Mouse (Mus musculus) midbrain, embryonic 11.5 days (tissue): ENCODE measurements around the gene Gm43720. TPM values are rescaled to one million over a fixed set of nuclear protein-coding genes. Genes with fewer than 3 reads are reported as not detected.

Experiments used
- polyA plus RNA-seq: library from polyadenylated mRNA; unstranded; fragments of >200 nt; fragmentation: Nextera tagmentation; extraction: Ambion mirVana; gene quantifications from 2 replicates; pipeline ENCODE4 v1.2.1, GENCODE M21; 2014

Gm43720 gene
- polyA plus RNA-seq, 1 experiment from 2014 or later, result 0.20 TPM

Other genes with a start within 250 kb of the Gm43720 start
- not detected in 2 replicates for gene Smok3c, start 226.8 kb downstream of the Gm43720 start, polyA plus RNA-seq
- gene Zkscan1, start 194.9 kb downstream of the Gm43720 start, polyA plus RNA-seq, result 39.1 and 45.0 TPM in 2 replicates
- gene Zscan21, start 163.1 kb downstream of the Gm43720 start, polyA plus RNA-seq, result 113 and 122 TPM in 2 replicates
- 27.4 and 32.9 TPM in 2 replicates for gene Zfp113, start 124.2 kb downstream of the Gm43720 start, polyA plus RNA-seq
- 262 and 293 TPM in 2 replicates for gene Cops6, start 118.9 kb downstream of the Gm43720 start, polyA plus RNA-seq
- gene Ap4m1, start 108.0 kb downstream of the Gm43720 start, polyA plus RNA-seq, result 15.2 and 17.3 TPM in 2 replicates
- 303 and 320 TPM in 2 replicates for gene Mcm7, start 107.5 kb downstream of the Gm43720 start, polyA plus RNA-seq
- gene Taf6, start 92.5 kb downstream of the Gm43720 start, polyA plus RNA-seq, result 123 and 133 TPM in 2 replicates
- gene Cnpy4, start 92.5 kb downstream of the Gm43720 start, polyA plus RNA-seq, result 51.8 and 53.3 TPM in 2 replicates
- 10.0 and 10.8 TPM in 2 replicates for gene Mblac1, start 85.6 kb downstream of the Gm43720 start, polyA plus RNA-seq
- gene Nxpe5, start 54.1 kb downstream of the Gm43720 start, polyA plus RNA-seq, result not detected in 2 replicates
- gene Lamtor4, start 24.5 kb downstream of the Gm43720 start, polyA plus RNA-seq, result 44.1 and 47.8 TPM in 2 replicates
- 5.0 and 5.2 TPM in 2 replicates for gene BC037034, start 15.9 kb downstream of the Gm43720 start, polyA plus RNA-seq
- gene Gal3st4, start 7.1 kb downstream of the Gm43720 start, polyA plus RNA-seq, result 4.6 and 5.5 TPM in 2 replicates
- 15.5 and 16.5 TPM in 2 replicates for gene Gpc2, start within 50 bp of the Gm43720 start, polyA plus RNA-seq
- 2.2 and 4.1 TPM in 2 replicates for gene Stag3, start 282 bp upstream of the Gm43720 start, polyA plus RNA-seq
- not detected in 2 replicates for gene Pvrig, start 62.0 kb upstream of the Gm43720 start, polyA plus RNA-seq
- 44.9 and 52.0 TPM in 2 replicates for gene Zfp157, start 161.5 kb upstream of the Gm43720 start, polyA plus RNA-seq